In genomic region chr12:29884376-29884775, GRCm38 (mm10) we compare ENCODE assay signal across 11 mouse cellular contexts. TPM values are rescaled to one million over a fixed set of nuclear protein-coding genes. Genes with fewer than 3 reads are reported as not detected.
A peak's percentile ranks its signal among the peaks of the same experiment; 100 is the strongest.
DNase-seq lines count a peak whose midpoint lies in the region; ATAC-seq and TF ChIP-seq lines count a peak whose summit lies in the region.
"Had no signal": no experiment of that assay in that cellular context is flagged by ENCODE, and none has a peak within 500 bp of the region (broad histone marks: within the 10 kb centered on the region; RNA-seq: fewer than 3 reads in every experiment).

No protein-coding gene starts in this region.

- whole genome bisulfite sequencing in neural tube, embryonic 14.5 days = 69% methylated on average over 5 of the region's 5 CpGs
- WGBS in intestine, embryonic 15.5 days = 76% methylated on average over 5 of the region's 5 CpGs

- no peaks in the 10 kb centered on the region for H3K9me3 ChIP-seq in neural tube, embryonic 14.5 days (ENCODE audit: control insufficient read depth, low read length)
- H3K9me3 ChIP-seq in intestine, embryonic 15.5 days = no peaks in the 10 kb centered on the region
- H3K9me3 ChIP-seq: embryonic facial prominence, embryonic 15.5 days had no signal

- ATAC-seq in neural tube, embryonic 14.5 days (ENCODE audit: low read depth) = 0 out of 2 replicates have a peak, but pooled peaks have one; percentile 19
- no peak for ATAC-seq in intestine, embryonic 15.5 days

- H3K36me3 ChIP-seq in neural tube, embryonic 14.5 days (ENCODE audit: control insufficient read depth, insufficient read depth, low read length) = peaks cover 15% of the 10 kb centered on the region
- H3K36me3 ChIP-seq in intestine, embryonic 15.5 days = no peaks in the 10 kb centered on the region
- H3K36me3 ChIP-seq: embryonic facial prominence, embryonic 15.5 days had no signal

- no peak overlapping the region for H3K4me3 ChIP-seq in layer of hippocampus, adult 2 months
- H3K4me3 ChIP-seq in neural tube, embryonic 14.5 days (ENCODE audit: low read depth, low read length) = no peak overlapping the region
- no peak overlapping the region for H3K4me3 ChIP-seq in intestine, embryonic 15.5 days (replicated peaks)
- H3K4me3 ChIP-seq: embryonic facial prominence, embryonic 15.5 days had no signal

- H3K4me1 ChIP-seq in neural tube, embryonic 14.5 days (ENCODE audit: control insufficient read depth, insufficient read depth, low read length) = peaks cover 20% of the 10 kb centered on the region
- no peaks in the 10 kb centered on the region for H3K4me1 ChIP-seq in intestine, embryonic 15.5 days (replicated peaks)

- H3K27me3 ChIP-seq in neural tube, embryonic 14.5 days (ENCODE audit: control insufficient read depth, insufficient read depth, low read length) = no peaks in the 10 kb centered on the region
- no peaks in the 10 kb centered on the region for H3K27me3 ChIP-seq in intestine, embryonic 15.5 days (replicated peaks)
- H3K27me3 ChIP-seq: embryonic facial prominence, embryonic 15.5 days had no signal

- peak; percentile 71 for DNase-seq in cerebellum, adult 11 months
- peak; percentile 91 to 92 for DNase-seq in cerebellum, postnatal 14 days
- DNase-seq in layer of hippocampus, adult 2 months (ENCODE audit: low spot score in 2 of 2) = peak; percentile 69 to 79
- DNase-seq in ovary, adult 18-20 months (ENCODE audit: low spot score) = no peak
- DNase-seq in adrenal gland, postnatal 36 days = no peak
- no peak for DNase-seq in adrenal gland, postnatal 25 days
- DNase-seq: adrenal gland, postnatal 10 days; liver had no signal

- TF ChIP-seq CTCF in layer of hippocampus, adult 2 months (conservative IDR thresholded peaks at IDR 0.05) = no peak

- H3K9ac ChIP-seq in neural tube, embryonic 14.5 days (replicated peaks; ENCODE audit: low read depth, low read length) = no peak overlapping the region
- no peak overlapping the region for H3K9ac ChIP-seq in intestine, embryonic 15.5 days
- H3K9ac ChIP-seq: embryonic facial prominence, embryonic 15.5 days had no signal

- H3K4me2 ChIP-seq in neural tube, embryonic 14.5 days (ENCODE audit: low read depth, low read length) = no peak overlapping the region
- H3K4me2 ChIP-seq in intestine, embryonic 15.5 days (replicated peaks) = no peak overlapping the region
- H3K4me2 ChIP-seq: embryonic facial prominence, embryonic 15.5 days had no signal

- peak overlapping the region; percentile 88 for H3K27ac ChIP-seq in layer of hippocampus, adult 2 months
- peak overlapping the region; percentile 69 for H3K27ac ChIP-seq in neural tube, embryonic 14.5 days (ENCODE audit: low read depth, low read length)
- no peak overlapping the region for H3K27ac ChIP-seq in intestine, embryonic 15.5 days
- H3K27ac ChIP-seq: embryonic facial prominence, embryonic 15.5 days had no signal

RNA-seq across cellular contexts. Expression of gene Pxdn, which starts 53.0 kb away (rescaled TPM):
- 10 to 100 TPM; 77.9 to 78.1 TPM for total RNA-seq in layer of hippocampus, adult 2 months (2021)
- polyA plus RNA-seq in neural tube, embryonic 14.5 days (2014; fragmentation: Nextera tagmentation; extraction: Ambion mirVana) = 54.5 and 74.9 TPM in 2 replicates
- polyA plus RNA-seq in intestine, embryonic 15.5 days (2015; fragmentation: Nextera tagmentation; extraction: Ambion mirVana) = 63.6 and 66.4 TPM in 2 replicates
- 10 to 100 TPM; 51.2 to 68.5 TPM for total RNA-seq in adrenal gland, postnatal 36 days (2021)
- 91.9 and 104 TPM in 2 replicates for total RNA-seq in adrenal gland, postnatal 25 days (2021)

Comparison
In these comparisons a context has a peak if more than half of its experiments do, and no peak if none do; other contexts are left out.
1. DNase-seq: peak in cerebellum, adult 11 months (single experiment), cerebellum, postnatal 14 days (2 of 2) and layer of hippocampus, adult 2 months (2 of 2); none in ovary, adult 18-20 months (single experiment), adrenal gland, postnatal 36 days (0 of 2) and adrenal gland, postnatal 25 days (single experiment).